Mouse (Mus musculus): Measurements from ENCODE around the gene Gm10306.

The Gm10306 gene

DNA sequence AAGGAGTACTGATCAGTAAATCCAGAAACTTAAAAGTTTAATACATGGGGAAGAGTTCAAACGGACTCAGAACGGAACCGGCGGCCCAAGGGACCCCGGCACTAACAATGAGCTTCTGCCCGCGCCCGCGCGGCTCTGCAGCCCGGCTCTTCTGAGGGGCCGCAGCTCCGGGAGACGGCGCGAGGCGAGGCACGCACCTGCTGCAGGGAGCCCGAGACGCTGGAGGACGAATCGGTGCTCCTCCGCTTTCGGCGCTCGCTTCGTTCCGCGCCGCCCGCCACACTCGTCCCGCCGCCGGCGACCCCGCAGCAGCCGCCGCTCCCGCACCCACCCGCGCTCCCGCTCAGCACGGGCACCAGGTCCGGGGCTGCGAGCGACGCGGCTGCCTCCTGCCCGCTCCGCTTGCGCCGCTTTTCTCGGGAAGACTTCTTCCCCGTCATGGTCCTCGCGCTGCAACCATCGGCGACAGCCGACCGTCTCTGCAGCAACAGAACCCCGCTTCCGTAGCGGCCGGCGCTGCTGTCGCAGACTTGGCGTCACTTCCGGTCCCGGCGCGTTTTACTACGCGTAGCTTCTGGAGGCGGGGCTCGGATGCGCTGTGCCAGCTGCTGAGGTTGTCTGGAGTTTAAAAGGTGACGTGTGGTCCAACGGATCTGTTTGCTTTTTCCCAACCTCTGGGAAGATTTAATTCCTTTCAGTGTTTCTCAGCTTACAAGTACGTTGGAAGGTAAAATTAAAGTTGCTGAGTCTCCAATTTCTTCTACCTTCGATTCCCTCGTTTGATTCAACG is at the start of gene Gm10306, which contains the start of gene Caap1:
Gm10306 (plus strand) TSS at position 282 of the 790 bp plus-strand sequence.
Caap1 (minus strand) TSS at position 532 of the 790 bp plus-strand sequence.
- DNase-seq, result peak; percentile 98

DNA sequence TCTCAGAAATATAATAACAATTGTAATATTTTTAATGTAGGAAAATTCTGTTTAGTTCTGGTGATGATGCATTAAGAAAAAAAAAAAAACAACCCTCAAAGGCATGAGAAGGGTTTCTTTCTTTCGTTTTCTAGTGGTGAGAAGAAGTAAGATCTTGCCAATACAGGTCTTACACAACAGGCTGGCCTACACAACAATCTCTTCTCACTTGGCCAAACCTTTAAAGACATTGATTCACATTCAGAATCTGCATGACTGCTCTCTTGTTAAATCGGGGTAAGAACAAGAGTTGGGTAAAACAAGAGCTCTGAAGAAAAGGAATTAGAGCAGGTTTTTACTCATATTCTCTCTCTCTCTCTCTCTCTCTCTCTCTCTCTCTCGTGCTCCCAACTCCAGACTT is 41.0 kb upstream of the Gm10306 start:
- no peak for DNase-seq

DNA sequence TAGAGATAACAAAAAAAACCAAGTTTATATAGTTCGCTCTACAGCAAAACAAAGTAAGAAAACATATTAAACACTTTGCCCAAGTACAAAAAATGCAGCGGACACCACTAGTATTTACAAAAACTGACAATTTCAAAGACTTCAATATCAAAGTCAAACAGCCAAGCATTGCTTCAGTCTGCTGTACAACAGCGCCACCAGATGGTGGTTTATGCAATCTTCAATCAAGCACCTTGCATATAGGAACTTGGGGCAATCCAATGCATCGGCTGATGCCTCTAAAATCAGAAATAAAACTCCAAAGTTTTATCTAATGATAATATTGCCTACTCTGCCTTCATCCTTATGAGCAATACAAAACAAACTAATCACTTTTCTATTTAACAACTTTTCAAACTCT is 38.7 kb upstream of the Gm10306 start:
- no peak for DNase-seq

- no peak for DNase-seq
Measured at GRCm38 (mm10) chr4:94523321-94523720, 33.0 kb upstream of the Gm10306 start.

DNA sequence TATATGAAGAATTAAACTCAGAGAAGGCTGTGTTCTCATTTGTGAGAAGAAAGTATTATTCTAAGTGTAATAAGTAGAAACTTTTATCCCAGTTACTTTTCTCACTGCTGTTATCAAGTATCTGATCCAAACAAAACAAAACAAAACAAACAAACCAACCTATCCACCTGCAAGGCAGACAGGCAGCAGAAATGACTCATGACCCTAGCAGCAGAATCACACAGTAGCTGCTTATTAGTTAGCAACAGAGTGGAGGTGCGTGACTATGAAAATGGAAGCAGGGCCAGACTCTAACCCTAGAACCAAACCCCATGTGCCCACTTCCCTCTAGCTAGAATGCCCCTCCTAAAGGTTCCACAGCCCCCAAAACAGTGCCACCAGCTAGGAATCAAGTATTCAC is 26.9 kb upstream of the Gm10306 start:
- DNase-seq, result peak; percentile 73

DNA sequence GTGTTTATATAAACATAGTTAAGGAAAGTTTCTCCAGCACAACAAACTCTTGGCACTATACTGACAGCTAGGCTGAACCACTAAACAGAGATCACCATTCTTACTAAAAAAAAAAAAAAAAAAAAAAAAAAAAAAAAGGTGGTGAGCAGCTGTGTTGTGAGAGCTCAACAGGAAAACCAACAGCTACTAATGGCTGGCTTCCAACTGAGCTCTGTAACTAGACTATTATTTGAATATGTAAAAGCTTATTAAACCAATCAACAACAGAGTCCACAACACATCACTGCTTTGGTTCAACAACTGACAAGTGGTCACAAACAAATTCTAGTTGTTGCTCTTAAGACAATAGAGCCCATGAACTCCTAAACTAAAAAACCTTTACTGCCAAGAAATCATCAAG is 23.1 kb upstream of the Gm10306 start:
- no peak for DNase-seq

DNA sequence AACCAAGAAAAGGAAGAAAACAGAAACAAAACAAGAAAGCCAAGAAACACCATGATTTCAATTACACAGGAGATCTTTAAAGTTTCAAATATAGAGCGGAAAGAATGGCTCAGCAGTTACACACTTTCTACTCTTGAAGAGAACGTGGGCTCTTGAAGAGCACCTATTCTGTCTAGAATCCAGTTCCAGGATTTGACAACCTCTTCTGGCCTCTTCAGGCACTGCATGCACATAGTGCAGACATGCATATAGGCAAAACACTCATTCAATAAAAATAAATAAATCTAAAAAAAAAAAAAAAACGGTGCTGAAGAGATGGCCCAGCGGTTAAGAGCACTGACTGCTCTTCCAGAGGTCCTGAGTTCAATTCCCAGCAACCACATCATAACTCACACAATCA is 13.3 kb upstream of the Gm10306 start:
- DNase-seq, result no peak

- no peak for DNase-seq
Measured at GRCm38 (mm10) chr4:94544321-94544720, 12.0 kb upstream of the Gm10306 start.

GRCm38 (mm10) chr4:94554955-94555494 is 1.3 kb upstream of the Gm10306 start:
- no peak for DNase-seq

- peak; percentile 74 for DNase-seq
Measured at GRCm38 (mm10) chr4:94557145-94557544, 799 bp downstream of the Gm10306 start.

DNA sequence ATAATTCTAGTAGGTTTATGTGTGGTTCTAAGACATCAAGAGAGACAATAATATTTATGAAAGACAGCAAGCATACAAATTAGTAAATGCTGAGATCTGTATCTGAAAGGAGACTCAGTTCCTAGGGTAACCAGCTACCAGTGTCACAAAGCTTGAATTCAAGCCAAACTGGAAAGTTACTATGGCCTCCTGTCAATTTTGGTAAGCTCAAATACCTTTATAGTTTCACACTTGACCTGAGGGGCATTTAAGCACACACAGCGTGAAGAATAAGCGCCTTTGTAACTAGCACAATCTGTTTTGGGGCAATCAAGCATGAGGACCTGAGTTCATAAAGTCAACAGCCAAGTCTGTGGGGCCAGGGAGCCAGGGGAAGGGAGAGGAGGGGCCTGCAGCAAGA is 2.9 kb downstream of the Gm10306 start:
- DNase-seq, result no peak

DNA sequence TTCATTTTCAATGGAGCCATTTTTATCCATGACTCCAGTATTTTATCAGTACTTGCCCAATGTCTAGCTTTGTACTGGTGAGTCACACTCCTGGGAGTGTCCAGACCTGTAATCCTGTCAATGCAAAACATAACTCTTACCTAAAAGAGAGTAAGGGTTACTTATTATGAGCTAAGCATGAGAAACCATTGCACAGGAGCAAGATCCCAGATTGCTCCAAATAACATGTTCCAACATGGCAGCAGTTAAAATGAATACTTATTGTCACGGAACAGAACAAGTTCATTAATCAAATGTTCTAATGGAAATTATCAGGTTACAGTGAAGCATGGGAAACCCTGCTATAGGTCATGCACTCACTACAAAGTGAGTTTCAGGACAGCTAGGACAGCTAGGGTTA is 4.0 kb downstream of the Gm10306 start:
- DNase-seq, result no peak

- no peak for DNase-seq
Measured at GRCm38 (mm10) chr4:94561954-94562648, 5.8 kb downstream of the Gm10306 start.

DNA sequence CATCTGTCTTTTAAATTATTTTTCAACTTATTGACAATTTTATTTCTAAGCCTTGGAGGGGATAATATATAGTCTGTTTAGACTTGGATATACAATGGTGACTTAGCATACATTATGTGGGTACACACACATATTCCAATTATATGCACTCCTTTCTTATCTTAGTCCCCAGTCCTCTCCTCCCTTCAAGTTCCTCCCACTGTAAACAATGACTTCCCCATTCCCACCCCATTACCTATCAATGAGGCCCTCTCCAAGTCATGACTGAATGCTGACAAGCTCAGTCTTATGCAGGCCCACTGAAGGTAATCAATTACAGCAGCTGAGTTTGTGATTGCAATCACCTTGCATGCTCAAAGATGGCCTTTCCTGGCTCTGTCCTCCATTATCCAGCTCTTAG is 8.0 kb downstream of the Gm10306 start:
- DNase-seq, result no peak

DNA sequence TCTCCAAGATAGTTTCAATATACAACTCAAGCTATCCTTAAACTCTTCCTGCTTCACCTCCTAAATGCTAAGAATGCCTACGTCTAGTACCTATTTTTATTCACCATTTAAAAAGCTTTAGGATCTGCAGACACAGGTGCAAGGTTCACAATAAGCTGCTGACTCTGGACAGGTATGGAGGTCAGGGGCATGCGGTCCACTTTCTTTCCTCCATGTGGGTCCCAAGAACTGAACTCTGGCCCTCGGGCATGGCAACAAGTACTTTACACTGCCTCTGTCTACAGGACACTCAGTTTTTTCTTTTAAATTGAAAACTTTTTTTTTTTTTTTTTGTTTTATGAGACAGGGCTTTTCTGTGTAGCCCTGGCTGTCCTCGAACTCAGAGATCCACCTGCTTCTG is 16.3 kb downstream of the Gm10306 start:
- DNase-seq, result no peak

DNA sequence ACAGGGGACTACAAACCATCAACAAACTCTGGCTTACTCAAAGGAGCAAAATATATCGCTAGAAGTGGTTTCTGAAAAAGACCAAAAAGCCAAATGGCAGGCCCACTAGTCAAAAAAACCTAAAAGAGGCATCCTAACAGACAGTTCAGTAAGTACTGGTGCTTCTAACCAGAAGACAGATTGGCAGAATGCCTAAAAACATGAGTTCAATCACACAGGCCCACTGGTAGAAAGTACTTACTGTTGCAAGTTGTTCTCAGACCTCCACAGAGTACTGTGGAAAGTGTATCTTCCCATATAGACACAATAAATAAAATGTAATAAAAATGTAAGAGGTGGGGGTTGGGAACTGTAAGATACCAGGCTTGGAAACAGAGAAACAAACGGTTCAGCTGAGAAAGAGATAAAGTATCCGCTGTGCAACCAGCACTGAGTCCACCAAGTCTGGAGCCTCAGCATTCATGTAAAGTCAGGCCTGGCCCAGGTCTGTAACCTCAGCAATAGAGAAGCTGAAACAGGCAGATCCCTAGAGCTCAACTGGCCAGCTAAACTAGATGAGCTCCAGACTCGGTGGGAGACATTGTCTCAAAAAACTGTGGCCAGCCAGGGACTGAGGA is 35.5 kb downstream of the Gm10306 start:
- DNase-seq, result peak; percentile 24

- DNase-seq, result peak; percentile 54
Measured at GRCm38 (mm10) chr4:94592709-94593108, 36.4 kb downstream of the Gm10306 start.

DNA sequence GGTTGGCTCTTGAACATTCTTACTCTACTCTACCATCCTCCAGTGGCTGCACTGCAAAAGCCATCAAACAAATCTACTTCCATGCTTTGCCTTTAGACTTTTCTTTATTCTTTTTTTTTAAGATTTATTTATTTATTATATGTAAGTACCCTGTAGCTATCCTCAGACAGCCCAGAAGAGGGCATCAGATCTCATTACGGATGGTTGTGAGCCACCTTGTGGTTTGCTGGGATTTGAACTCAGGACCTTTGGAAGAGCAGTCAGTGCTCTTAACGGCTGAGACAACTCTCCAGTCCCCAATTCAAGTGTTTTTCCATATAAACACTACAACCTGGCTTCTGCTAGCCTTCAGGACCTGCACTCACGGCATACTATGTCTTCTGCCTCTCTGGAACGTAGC is 45.0 kb downstream of the Gm10306 start:
- no peak for DNase-seq

- no peak for DNase-seq
Measured at GRCm38 (mm10) chr4:94602496-94603030, 46.2 kb downstream of the Gm10306 start.

DNA sequence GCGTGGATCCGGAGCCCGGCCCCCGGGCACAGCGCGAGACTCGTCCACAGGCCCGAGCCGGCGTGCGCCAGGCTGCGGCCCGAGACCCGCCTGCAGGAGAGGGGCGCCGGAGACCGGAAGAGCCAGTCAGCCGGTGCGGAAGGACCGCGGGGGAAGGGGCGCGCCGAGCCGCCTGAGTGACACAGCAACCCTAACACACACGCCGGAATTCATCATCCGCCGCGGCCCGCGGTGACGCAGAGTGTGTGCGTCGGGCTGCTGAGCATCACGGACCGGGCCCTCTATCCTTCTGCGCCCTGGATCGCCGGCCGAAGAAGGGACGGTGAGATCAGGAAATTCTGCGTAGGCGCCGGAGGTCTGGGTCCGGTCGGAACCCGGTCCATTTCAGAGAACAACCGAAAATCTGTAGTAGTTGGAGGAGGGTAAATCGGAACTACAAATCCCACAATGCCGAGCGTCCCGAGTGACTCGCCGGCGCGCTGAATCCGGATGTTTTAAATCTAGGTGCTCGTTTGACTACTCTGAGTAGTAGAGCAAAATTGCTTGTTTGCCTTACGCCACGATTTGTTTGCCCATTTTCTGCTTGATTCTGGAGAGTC is 46.8 kb downstream of the Gm10306 start, which contains the start of gene Plaa:
Plaa (minus strand) TSS at position 214 of the 599 bp plus-strand sequence.
- peak; percentile 99 for DNase-seq

- no peak for DNase-seq
Measured at GRCm38 (mm10) chr4:94604452-94605019, 48.2 kb downstream of the Gm10306 start.

DNA sequence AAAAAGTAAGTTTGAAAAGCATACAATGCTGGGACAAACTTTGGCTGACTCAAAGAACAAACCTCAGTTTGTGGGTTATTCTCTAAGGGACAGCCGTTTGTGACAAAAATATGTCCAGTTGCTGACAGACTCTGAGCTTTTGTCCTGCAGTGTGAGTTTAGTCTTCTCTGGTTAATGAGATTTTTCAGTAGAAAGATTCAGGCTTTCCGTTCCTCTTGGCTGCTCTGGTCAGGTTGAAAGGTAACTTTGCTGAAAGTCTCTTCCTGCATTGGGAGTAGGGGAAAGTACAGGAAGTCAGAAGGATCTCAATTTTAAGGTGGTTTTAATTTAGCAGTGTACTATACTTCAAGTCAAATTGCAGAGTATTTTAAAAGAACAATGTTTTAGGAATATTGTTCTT is 49.2 kb downstream of the Gm10306 start:
- no peak for DNase-seq

Measured in heart, adult 11 months (tissue).